Mouse (Mus musculus): ENCODE measurements at regions not wholly inside any gene's neighbourhood (a gene's known extent, or its start where the extent isn't known, plus 50 kb on each side); places are given as distances from the start of the nearest gene placed in this dataset.

DNA sequence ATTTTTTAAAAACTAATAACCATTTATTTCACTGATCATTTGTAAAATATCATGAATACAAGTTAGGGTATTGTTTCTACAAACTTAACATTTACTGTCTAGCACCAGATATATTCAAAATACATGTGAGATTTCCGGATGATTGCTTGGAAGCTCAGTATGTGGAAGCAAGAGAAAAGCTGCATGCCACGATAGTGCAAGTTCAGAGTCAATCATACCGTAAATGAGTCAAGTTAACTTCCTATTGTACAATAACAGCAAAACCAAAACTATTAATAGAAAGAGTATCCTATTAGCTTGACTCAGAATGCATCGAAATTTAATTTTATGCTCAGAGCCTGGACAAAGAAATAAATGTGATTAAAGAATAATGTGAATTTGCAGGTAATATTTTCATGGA, 1284.6 kb upstream of the Cited2 start:
- no peak for DNase-seq

DNA sequence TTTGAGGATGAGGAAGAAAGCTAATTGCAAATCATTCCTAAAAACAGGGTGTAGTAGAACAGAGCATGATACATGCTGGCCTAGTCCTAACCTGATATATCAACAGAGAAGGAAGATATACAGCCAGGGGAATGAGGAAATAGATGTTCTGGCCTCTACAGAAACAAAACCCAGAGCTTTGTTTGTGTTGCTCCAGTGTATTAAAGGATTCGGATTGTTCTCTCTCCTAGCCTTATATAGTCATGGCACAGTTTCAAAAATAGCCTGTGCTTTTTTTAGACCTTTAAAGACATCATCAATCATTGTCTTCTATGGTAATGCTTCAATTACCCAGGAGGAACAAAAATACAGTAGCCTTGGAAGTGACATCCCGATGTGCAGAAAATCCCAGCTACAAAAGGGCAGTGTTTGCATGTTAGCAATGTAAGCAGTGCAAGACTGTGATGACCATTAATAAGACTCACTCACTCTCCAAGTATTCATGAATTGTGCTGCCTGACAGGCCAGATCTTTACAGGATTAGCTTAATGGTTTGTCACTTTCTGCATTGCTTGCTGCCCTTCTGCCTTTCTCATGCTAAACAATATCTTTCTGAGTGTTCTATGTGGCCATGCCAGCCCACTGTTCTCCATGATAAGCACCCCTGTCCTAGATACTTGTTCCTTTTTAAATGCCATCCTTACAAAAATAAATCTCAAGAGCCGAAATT, 1281.9 kb upstream of the Cited2 start:
- no peak for DNase-seq

DNA sequence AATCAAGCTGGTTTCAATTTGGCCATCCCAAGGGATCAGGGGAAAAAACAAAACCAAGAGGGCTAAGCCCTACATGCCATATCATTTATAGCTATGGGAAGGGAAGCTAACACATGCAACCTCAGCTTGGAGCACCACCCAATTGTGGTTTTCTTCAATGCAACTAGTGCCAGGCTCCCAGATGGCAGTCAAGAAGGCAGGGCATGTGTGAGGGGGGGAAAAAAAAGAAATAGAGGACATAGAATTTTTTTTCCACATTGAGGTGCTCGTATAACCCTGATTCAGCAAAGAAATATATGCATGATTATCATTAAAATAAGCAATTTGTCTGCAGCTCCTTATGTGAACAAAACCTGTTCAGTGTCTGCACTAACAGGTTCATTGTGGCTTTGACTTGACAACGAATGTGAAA, 1281.4 kb upstream of the Cited2 start:
- DNase-seq: no peak

DNA sequence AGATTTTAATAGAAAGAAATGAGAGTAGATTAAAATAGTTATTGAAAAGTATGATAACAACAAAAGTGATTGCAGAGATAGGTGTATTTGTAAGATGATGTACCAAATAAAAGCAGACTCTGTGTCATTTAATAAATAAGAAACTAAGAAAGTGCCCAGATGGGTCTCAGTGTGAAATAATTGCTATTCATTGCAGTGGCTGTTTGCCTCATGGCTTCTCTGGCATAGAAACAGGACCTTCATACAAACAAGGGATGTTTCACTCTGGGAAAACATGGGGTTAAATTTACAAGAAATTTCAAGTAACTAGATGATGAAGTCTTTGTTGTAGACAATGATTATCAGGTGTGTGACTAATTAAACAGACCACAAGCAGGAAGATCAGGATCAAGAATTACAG, 1279.1 kb upstream of the Cited2 start:
- DNase-seq: no peak

DNA sequence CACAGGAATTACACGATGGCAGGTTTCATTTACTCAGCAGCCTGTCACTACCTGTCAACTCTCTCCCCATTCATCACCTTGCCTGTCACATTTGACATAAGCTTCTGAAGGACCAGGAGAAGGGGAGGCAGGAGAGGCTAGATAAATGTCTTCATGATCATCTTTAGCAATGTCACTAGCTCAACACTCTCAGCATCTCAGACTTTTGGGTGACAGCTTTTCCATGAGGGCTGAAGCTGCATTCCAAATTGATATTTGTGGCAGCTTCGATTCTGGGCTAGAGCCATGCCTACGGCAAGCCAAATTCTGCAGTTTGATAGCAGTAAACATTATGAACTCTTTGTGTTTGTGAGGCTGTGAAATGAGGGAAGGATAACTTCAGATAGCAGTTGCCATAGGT, 1255.1 kb upstream of the Cited2 start:
- no peak for DNase-seq

DNA sequence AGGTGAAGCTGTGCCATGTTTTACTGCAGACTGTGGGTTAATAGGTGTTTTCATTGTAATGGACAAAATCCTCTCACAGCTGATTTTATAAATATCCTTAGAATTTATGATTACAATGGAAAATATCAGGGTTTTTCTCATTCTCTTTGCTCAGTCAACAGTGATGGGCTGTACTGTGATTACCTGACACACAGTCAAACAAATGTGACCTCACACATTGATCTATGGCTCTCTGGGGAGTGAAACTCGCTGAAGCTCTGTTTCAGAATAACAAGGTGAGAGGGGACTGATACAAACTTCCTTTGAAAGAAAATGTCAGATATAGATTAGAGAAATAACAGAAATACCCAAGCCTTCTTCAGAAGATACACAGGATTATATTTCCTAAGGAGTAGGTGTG, 1253.3 kb upstream of the Cited2 start:
- no peak for DNase-seq

DNA sequence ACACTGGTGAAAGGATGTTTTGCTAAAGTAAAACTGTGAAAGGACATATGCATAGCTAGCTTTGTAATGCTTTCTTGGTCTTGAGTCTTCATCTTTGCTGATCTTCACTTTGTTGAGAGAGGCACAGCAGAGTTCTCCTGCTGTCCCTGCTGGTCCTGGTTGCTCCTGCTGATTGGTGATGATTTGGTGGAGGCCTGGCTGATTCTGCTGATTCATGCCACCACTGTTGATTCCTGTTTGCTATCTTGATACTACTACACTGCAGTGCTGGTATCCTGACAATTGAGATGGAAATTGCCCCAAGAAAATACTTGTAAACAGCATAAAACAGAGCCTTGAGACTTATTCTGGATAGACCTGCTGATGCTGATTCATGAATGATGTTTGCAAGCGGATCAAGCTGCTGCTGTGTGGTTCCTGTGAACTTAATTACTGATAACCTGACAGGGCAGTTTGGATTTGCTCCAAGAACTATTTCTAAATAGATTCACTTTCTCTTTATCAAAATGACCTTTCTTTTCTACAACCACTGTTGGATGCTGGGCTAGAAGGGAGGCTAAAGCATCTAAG, 1249.0 kb upstream of the Cited2 start:
- no peak for DNase-seq

DNA sequence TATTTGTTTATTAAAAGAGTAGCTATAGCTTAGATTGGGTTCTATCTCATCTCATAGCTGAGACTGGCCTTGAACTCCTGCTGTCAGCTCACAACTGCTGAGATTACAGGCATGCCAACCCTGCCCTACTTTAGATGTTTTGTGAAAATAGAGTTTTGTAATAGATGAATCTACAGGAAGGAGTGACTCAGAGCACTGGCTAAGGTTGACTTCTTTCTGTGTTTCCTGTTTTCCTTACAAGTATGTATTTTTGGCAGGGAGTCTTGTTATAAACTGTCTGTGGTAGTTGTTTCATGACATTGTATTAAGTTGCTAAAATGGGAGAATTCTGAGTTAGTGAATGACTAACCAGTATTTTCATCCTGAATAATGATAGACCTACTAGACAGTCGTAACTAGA, 1224.4 kb upstream of the Cited2 start:
- DNase-seq: no peak

DNA sequence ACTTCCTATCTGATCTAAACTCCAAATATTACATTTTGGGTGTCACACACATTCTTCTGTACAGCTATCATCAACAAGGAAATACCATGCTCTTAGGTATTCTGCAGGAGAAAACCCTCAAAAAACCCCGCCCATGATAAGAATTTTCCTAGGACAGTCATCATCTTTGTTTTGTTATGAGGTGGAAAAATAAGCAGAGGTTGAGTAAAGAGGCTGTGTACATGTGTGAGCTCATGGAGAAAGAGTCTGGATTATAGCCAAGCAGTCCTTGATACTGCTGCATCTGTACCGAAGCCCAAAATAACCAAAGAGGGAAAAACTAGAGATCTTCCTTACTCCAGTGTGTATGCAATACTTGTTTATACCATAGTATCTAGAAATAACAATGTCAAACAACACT, 1215.3 kb upstream of the Cited2 start:
- DNase-seq: no peak

DNA sequence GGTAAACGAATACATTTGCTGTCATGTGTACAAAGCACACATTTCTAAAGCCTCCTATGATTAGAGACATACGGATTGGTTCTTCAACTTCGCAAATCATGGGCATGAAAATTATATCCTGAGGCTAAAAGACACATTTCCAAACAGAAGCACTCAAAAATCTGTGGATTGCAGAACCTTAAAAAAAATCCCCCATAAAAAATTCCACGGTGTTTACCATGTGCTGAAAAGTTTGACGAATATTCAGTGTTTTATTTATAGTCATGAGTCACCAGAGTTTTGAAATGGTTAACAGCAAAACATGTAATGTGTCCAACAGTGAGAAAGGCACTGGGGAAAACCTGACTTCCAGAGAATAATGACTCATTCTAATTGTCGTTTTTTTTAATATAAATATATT, 1214.9 kb upstream of the Cited2 start:
- no peak for DNase-seq

DNA sequence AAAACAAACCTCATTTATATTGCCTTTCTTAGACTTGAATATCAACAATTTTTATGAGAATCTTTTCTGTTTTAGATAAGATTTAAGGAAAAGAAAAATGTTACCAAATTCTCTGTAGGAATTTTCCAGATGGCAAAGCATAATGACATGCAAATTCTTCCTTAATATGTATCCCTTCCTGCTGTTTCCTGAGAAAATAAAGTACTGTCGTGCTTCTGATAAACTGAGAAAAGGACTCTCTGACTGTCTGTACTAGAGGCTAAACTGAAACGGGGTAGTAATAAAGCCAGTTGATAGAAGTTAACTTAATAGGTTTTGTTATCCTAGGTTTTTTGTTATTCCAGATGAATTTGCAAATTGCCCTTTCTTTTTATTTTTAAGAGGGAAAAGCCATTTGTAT, 1208.4 kb upstream of the Cited2 start:
- no peak for DNase-seq

DNA sequence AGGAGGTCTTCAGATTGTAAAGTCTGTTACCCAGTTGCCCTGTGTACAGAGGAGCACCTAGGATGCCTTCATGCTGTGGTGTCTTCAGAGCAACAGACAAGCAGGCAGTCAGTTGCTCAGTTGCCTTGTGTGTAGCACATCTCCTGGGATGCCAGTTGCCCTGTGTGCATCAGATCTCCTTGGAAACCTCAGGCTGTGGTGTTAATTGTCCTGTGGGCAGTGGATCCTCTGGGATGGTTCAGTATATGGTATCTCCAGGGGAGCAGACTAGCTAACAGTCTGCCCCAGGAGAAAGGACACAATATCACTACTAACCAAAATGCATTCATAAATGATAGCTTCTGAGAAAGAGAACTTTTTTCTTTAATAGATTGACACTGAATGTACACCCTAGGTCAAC, 1201.1 kb upstream of the Cited2 start:
- no peak for DNase-seq

DNA sequence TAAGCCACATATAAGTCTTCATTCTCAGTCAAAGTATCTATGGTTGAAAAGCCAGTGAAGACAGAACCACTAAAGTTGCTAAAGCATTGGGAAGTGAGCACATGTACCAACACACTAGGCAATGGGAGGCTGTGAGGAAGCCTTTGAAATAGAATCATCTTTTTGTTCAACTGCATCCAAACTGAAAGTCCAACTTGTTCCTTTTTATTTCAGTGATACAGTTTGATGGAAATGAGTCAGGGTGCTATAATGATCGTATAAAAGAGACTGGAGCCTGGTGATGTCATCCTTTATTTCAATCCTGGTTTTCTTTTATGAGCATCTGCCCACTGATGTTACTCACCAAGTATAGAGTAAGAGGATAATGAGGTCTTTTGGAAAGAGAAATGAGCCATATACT, 1198.9 kb upstream of the Cited2 start:
- DNase-seq: no peak

DNA sequence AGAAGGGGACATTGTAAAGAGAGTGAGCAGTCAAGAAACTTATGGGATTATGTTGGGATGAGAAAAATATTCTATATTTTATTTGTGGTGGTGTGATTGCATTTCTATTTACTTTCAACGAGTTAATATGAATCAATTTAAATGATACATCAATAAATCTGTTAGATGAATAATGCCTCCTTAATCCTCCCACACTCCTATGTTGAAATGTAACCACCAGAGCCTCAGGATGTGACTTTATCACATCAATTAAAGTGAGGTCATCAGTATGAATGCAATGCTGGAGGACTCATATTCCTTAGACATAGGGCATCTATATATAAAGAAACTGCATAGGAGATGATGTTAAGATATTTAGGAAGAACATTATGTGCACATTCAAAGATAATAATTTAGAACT, 1195.3 kb upstream of the Cited2 start:
- no peak for DNase-seq

DNA sequence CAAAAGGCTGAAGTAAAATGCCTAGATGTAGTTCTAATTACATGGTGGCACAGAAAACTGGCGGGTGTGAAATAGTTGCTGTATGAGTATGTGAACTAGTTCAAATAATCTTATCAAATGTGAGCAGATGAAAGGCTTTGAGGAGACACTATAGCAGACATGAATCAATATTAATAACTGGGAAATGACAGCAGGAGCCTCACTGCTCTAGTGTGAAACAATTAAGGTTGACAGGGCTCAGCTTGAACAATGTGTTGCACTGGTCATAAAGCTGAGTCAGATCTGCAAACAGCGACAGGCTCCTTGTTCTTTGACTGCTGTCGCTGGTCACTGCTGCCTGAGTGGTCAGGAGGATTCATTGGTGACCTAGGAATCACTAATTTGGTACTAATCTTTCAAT, 1185.4 kb upstream of the Cited2 start:
- no peak for DNase-seq

DNA sequence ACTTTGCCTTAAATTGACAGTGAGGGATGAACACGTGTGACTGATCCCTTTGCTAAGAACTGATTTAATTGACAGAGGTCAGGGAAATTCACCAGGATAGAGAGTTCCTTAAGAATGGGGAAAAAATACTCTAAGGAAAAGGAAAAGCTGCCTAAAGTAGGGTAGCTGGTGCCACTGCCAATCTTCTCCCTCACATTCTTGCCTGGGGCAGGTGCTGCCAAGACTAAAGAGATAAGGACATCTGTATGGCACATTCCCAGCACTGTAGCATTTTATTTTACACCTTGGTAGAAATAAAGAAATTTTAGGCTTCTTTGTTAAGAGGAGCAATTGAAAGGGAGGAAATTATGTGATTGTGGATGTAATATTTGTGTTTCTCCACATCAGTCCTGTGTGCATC, 1184.6 kb upstream of the Cited2 start:
- DNase-seq: no peak

DNA sequence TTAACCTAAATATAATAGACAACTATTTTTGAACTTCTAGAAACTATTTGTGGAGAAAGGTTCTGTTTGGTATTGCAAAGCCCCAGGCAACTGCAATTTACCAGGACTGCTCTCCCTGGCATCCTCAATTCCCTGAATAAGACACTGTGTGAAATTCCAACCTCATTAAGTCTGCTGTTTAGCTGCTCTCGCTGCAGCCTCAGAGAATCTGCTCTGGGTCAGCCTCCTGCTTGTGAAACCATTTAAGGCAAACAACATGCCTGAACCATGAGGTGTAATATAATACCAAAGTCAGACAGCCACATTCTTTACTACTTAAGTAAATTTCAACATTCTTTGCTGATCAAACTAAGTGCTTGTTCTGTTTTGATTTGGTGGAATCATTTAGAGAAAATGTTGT, 1177.6 kb upstream of the Cited2 start:
- no peak for DNase-seq

DNA sequence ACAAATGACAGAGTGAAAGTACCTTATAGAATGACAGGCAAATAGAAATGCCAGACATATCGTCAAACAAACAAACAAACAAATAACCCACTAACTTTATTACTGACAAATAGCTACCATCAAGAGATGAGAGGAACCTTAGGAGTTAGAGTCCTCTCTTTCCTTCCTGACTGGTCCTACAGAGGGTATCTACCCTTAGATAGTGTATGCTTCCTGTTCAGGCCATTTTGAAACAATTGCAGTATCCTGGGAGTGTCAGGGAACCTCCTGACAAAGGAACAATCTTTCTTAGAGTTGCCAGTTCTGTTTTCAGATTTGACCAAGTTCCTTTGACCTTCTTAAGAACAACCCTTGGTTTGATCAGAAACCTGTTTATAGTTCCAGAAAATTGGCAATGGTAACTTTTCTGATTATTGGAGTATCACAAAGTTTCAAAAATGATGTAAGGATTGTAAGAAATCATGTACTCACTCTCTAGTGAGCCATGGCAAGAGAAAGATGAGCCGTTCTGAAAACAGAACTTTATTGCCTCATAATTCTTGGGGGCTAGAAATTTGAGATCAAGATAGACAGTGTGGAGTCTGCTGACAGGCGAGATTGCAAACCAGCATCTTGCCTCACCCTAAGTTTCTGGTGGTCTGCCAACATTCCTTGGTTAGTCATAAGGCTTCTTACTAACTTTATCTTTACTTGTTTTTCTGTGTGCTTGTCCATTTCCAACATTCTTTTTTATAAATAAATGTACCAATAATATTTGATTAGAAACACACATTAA, 1170.0 kb upstream of the Cited2 start:
- DNase-seq: peak in 1 of 2 experiments; percentile 9

DNA sequence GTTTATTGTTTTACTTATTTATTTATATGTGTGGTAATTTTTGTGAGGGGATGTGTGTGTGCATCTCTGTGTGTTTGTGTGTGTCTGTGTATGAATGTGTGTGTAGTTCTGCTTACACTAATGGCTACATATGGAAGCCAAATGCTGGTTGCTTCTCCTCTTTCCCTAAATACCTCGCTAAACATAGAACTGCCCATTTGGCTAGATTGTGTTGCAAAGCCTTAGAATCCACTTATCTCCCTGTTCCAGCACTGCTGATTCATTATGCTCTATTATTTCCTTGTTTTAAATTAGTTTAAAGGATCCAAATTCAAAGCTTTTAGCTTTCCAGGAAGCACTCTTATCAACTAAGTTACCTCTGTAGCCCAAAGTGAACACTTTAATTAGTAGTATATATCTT, 1148.5 kb upstream of the Cited2 start:
- DNase-seq: no peak

DNA sequence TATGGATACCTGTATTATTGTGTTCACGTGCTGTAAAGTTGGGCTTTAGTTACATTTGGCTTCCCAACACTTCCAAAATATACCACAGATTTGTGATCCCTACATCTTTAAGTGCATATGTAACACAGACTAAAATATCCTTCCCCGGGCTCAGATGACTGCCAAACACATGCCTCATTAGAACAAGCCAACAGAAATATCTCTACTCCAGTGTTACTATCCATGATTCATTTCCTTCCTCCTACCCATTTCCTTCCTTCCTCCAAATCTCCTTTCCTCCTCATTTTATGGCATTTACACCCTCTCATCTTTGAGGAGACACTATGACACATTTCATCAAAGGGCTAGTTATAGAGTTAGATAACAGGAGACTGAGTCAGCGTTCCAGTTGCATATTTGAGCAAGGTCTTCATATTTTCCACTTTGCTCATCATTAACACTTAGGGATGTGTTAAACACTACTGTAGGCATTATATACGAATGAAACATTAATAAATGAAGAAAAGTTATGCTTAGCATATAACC, 1144.4 kb upstream of the Cited2 start:
- no peak for DNase-seq

DNA sequence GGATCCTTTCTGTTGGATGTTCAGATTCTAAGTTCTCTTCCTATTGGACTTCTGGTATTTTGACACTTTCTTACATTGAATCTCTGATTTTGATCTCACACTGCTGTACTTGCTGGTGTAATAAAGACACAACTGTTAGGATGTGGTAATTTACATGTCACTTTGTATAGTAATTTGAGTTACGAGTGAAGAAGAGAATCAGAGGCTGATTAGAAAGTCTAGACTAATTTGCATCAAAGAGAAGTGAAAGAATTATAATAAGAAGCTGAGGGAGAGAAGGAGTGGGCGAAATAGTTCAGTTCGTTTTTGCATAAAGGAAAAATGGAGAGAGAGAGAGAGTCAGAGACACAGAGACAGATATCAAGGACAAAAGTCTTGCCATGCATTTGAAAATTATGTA, 1142.8 kb upstream of the Cited2 start:
- DNase-seq: no peak

DNA sequence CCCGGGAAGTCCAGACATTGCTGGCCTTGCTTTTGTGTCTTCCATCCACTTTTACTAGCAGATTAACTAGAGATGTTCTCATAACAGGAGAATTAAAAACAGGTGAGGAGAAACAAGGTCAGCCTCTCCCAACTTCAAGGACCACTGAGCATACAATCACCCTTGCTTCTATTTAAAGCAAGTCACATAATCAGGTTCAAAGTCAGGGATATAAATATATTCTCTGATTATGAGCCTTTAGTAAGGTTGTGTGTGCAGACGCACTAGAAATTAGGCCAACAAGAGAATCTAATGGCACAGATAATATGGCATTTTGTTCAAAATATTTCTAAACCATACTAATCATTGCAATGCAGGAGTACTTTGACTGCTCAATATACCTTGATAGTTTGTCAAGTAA, 1134.2 kb upstream of the Cited2 start:
- no peak for DNase-seq

DNA sequence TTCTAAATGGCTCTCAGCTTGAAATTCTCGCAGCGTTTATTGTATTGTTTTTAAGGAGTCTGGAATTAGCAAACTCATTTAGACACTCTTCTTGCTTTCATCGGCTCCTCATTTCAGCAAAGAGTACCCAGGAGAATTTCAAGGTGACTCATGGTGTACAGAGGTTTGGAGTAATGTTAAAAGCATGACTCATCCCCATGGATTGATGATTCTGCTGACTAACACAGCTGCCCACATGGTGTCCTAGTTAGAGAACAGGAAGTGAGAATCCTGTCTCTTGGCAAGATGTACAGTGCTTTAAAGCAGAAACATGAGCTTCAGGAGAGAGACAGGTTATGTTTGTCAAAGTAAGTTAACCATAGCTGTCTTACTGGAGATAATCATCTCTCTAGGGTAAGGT, 1133.6 kb upstream of the Cited2 start:
- DNase-seq: no peak

DNA sequence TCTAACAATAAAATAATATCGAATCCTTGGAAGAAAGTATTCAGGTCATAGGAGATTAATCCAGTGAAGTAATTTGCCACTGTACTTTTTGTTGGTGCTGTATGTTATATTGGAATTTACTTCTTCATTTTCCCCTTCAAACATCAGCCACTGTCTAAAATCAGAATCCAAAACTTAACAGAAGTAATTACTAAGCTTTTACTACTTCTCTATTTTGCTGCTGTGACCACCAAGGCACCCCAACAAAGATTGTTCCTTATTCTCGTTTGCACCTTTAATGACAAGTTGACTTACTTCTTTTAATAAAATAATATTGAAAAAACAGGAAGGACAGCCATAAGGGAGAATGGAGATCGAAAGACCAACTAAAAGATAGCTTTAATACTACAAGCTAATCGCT, 1130.1 kb upstream of the Cited2 start:
- DNase-seq: no peak
